ENCODE assay signal across 8 mouse cellular contexts in genomic region chr11:102697338-102698017, GRCm38 (mm10). TPM values are rescaled to one million over a fixed set of nuclear protein-coding genes. Genes with fewer than 3 reads are reported as not detected.
DNase-seq lines count a peak whose midpoint lies in the region; ATAC-seq and TF ChIP-seq lines count a peak whose summit lies in the region.

Gene Ccdc43 (minus strand): TSS chr11:102697782.

- no peak for TF ChIP-seq CTCF in embryonic fibroblast, embryonic 13.5 days (IDR thresholded peaks at IDR 0.05; ENCODE audit: borderline replicate concordance, insufficient read depth, low read length)
- TF ChIP-seq CTCF in spleen, adult 2 months (IDR thresholded peaks at IDR 0.05; ENCODE audit: extremely low read depth, insufficient read depth, insufficient read length, insufficient replicate concordance) = no peak

- DNase-seq in B cell, adult 2 months = peak; percentile 94 to 95
- peak; percentile 90 for DNase-seq in brain, adult 2 months (ENCODE audit: low read depth, low spot score)
- DNase-seq in heart, embryonic 10.5 days (ENCODE audit: low spot score) = peak; percentile 94
- peak; percentile 71 for DNase-seq in limb, embryonic 14.5 days (ENCODE audit: low spot score)
- peak; percentile 57 to 86 for DNase-seq in spleen, adult 2 months (ENCODE audit: low read depth in 1 of 2, low spot score in 2 of 2)

- peak within 1 kb of the TSS; percentile 84 for H3K4me2 ChIP-seq in kidney, embryonic 14.5 days (replicated peaks; ENCODE audit: low read depth, low read length)
- H3K4me2 ChIP-seq in limb, embryonic 14.5 days (replicated peaks; ENCODE audit: low read depth, low read length, severe bottlenecking) = peak within 1 kb of the TSS; percentile 67
- H3K4me2 ChIP-seq in midbrain, embryonic 16.5 days (ENCODE audit: low read length) = peak within 1 kb of the TSS; percentile 69

- H3K9ac ChIP-seq in kidney, embryonic 14.5 days (ENCODE audit: low read depth, low read length) = peak within 1 kb of the TSS; percentile 84
- peak within 1 kb of the TSS; percentile 79 for H3K9ac ChIP-seq in limb, embryonic 14.5 days (ENCODE audit: low read depth, low read length, severe bottlenecking)
- H3K9ac ChIP-seq in midbrain, embryonic 16.5 days (ENCODE audit: low read depth, low read length) = peak within 1 kb of the TSS; percentile 87

- no peaks in the 10 kb centered on the region for H3K27me3 ChIP-seq in heart, embryonic 10.5 days (ENCODE audit: insufficient read depth, poor library complexity, severe bottlenecking)
- no peaks in the 10 kb centered on the region for H3K27me3 ChIP-seq in kidney, embryonic 14.5 days (ENCODE audit: control insufficient read depth, insufficient read depth, low read length)
- no peaks in the 10 kb centered on the region for H3K27me3 ChIP-seq in limb, embryonic 14.5 days (ENCODE audit: control insufficient read depth, insufficient read depth, low read length)
- H3K27me3 ChIP-seq in midbrain, embryonic 16.5 days (ENCODE audit: control insufficient read depth, insufficient read depth, low read depth, low read length) = no peaks in the 10 kb centered on the region
- no peaks in the 10 kb centered on the region for H3K27me3 ChIP-seq in spleen, adult 2 months (ENCODE audit: control insufficient read depth, insufficient read depth, low read length)

- TF ChIP-seq POLR2A in embryonic fibroblast, embryonic 13.5 days (IDR thresholded peaks at IDR 0.05; ENCODE audit: low read depth, low read length) = peak; percentile 93
- peak; percentile 93 for TF ChIP-seq POLR2A in limb, embryonic 14.5 days (IDR thresholded peaks at IDR 0.05; ENCODE audit: borderline replicate concordance, extremely low read depth, insufficient read depth, insufficient read length)
- peak; percentile 71 for TF ChIP-seq POLR2A in spleen, adult 2 months (IDR thresholded peaks at IDR 0.05; ENCODE audit: low read depth, low read length)

- peak within 1 kb of the TSS; percentile 92 for H3K4me3 ChIP-seq in embryonic fibroblast, embryonic 13.5 days (ENCODE audit: insufficient read depth, low read length)
- peak within 1 kb of the TSS; percentile 92 for H3K4me3 ChIP-seq in heart, embryonic 10.5 days
- H3K4me3 ChIP-seq in kidney, embryonic 14.5 days (ENCODE audit: low read length) = peak within 1 kb of the TSS; percentile 90
- H3K4me3 ChIP-seq in limb, embryonic 14.5 days (replicated peaks; ENCODE audit: low read length) = peak within 1 kb of the TSS; percentile 72
- peak within 1 kb of the TSS; percentile 69 for H3K4me3 ChIP-seq in midbrain, embryonic 16.5 days (ENCODE audit: low read depth, low read length)
- H3K4me3 ChIP-seq in spleen, adult 2 months (ENCODE audit: extremely low read depth, insufficient read depth, insufficient read length) = peak within 1 kb of the TSS; percentile 82

- WGBS in heart, embryonic 10.5 days = under 1% methylated on average over 49 of the region's 49 CpGs
- under 1% methylated on average over 49 of the region's 49 CpGs for WGBS in kidney, embryonic 14.5 days
- under 1% methylated on average over 49 of the region's 49 CpGs for WGBS in limb, embryonic 14.5 days
- under 1% methylated on average over 49 of the region's 49 CpGs for WGBS in midbrain, embryonic 16.5 days
- under 1% methylated on average over 49 of the region's 49 CpGs for WGBS in spleen, adult 2 months

- peaks cover 4% of the 10 kb centered on the region; the same call in 1 of the 2 replicates for H3K4me1 ChIP-seq in embryonic fibroblast, embryonic 13.5 days (ENCODE audit: control insufficient read depth, insufficient read depth, low read length)
- H3K4me1 ChIP-seq in heart, embryonic 10.5 days = peaks cover 15% of the 10 kb centered on the region
- H3K4me1 ChIP-seq in kidney, embryonic 14.5 days (ENCODE audit: control insufficient read depth, insufficient read depth, low read length) = peaks cover 7% of the 10 kb centered on the region
- H3K4me1 ChIP-seq in limb, embryonic 14.5 days (ENCODE audit: control insufficient read depth, insufficient read depth, low read length) = peaks cover 6% of the 10 kb centered on the region; the same call in 1 of the 2 replicates
- peaks cover 18% of the 10 kb centered on the region for H3K4me1 ChIP-seq in midbrain, embryonic 16.5 days (ENCODE audit: control insufficient read depth, insufficient read depth, low read length)
- H3K4me1 ChIP-seq in spleen, adult 2 months (ENCODE audit: control insufficient read depth, insufficient read depth, insufficient read length) = peaks cover 3% of the 10 kb centered on the region; the same call in 1 of the 2 replicates

- peak; percentile 97 for ATAC-seq in kidney, embryonic 14.5 days (ENCODE audit: low FRiP score, low TSS enrichment)
- peak; percentile 96 for ATAC-seq in limb, embryonic 14.5 days (ENCODE audit: low FRiP score, low read depth)
- peak; percentile 99 for ATAC-seq in midbrain, embryonic 16.5 days

- H3K9me3 ChIP-seq in heart, embryonic 10.5 days = no peaks in the 10 kb centered on the region
- no peaks in the 10 kb centered on the region for H3K9me3 ChIP-seq in kidney, embryonic 14.5 days (ENCODE audit: control insufficient read depth, low read length)
- H3K9me3 ChIP-seq in limb, embryonic 14.5 days (ENCODE audit: control insufficient read depth, low read length) = no peaks in the 10 kb centered on the region
- H3K9me3 ChIP-seq in midbrain, embryonic 16.5 days (replicated peaks; ENCODE audit: control insufficient read depth, low read length, poor library complexity, severe bottlenecking) = no peaks in the 10 kb centered on the region

- H3K36me3 ChIP-seq in heart, embryonic 10.5 days = peaks cover 17% of the 10 kb centered on the region
- 0 out of 2 replicates have a peak, but pooled peaks cover 4% of the 10 kb centered on the region for H3K36me3 ChIP-seq in kidney, embryonic 14.5 days (ENCODE audit: control insufficient read depth, insufficient read depth, low read length)
- peaks cover 4% of the 10 kb centered on the region for H3K36me3 ChIP-seq in limb, embryonic 14.5 days (ENCODE audit: control insufficient read depth, insufficient read depth, low read length)
- no peaks in the 10 kb centered on the region for H3K36me3 ChIP-seq in midbrain, embryonic 16.5 days (ENCODE audit: control insufficient read depth, insufficient read depth, low read length)
- H3K36me3 ChIP-seq in spleen, adult 2 months (ENCODE audit: control insufficient read depth, insufficient read depth, low read length) = no peaks in the 10 kb centered on the region

- no peak within 1 kb of the TSS for H3K27ac ChIP-seq in embryonic fibroblast, embryonic 13.5 days (ENCODE audit: insufficient read depth, low read length)
- H3K27ac ChIP-seq in heart, embryonic 10.5 days = peak within 1 kb of the TSS; percentile 94
- peak within 1 kb of the TSS; percentile 37; the same call in 1 of the 2 replicates for H3K27ac ChIP-seq in kidney, embryonic 14.5 days (ENCODE audit: low read depth, low read length)
- peak within 1 kb of the TSS; percentile 27; the same call in 1 of the 2 replicates for H3K27ac ChIP-seq in limb, embryonic 14.5 days (replicated peaks; ENCODE audit: low read depth, low read length)
- peak within 1 kb of the TSS; percentile 84 for H3K27ac ChIP-seq in midbrain, embryonic 16.5 days (ENCODE audit: low read length)
- no peak within 1 kb of the TSS for H3K27ac ChIP-seq in spleen, adult 2 months (ENCODE audit: insufficient read depth, low read length)

RNA-seq across cellular contexts. Expression of gene Ccdc43, which starts in this region (rescaled TPM):
- polyA plus RNA-seq in embryonic fibroblast, embryonic 13.5 days (2011; ENCODE audit: insufficient read length, low read depth, missing spikeins) = 25.6 and 26.4 TPM in 2 replicates
- 49.4 and 49.9 TPM in 2 replicates for polyA plus RNA-seq in heart, embryonic 10.5 days (2016; fragmentation: Nextera tagmentation; extraction: Ambion mirVana)
- 52.7 and 55.4 TPM in 2 replicates for polyA plus RNA-seq in kidney, embryonic 14.5 days (2014; fragmentation: Nextera tagmentation; extraction: Ambion mirVana)
- polyA plus RNA-seq in limb, embryonic 14.5 days (2012; rRNA removed) = 18.6 and 23.6 TPM in 2 replicates
- 36.6 and 38.1 TPM in 2 replicates for polyA plus RNA-seq in limb, embryonic 14.5 days (2014; fragmentation: Nextera tagmentation; extraction: Ambion mirVana)
- 43.1 and 46.3 TPM in 2 replicates for polyA plus RNA-seq in midbrain, embryonic 16.5 days (2015; fragmentation: Nextera tagmentation; extraction: Ambion mirVana)
- 2.6 and 3.2 TPM in 2 replicates for polyA plus RNA-seq in spleen, adult 2 months (2012; rRNA removed)

Comparison
In these comparisons a context has a peak if more than half of its experiments do, and no peak if none do; other contexts are left out.
1. H3K27ac ChIP-seq: peak in heart, embryonic 10.5 days (single experiment), kidney, embryonic 14.5 days (single experiment), limb, embryonic 14.5 days (single experiment) and midbrain, embryonic 16.5 days (single experiment); none in embryonic fibroblast, embryonic 13.5 days (single experiment) and spleen, adult 2 months (single experiment).
2. Peak in every context shown above with its lines, with median percentiles within 50 percentile points of each other: DNase-seq, H3K4me3 ChIP-seq, POLR2A ChIP-seq, ATAC-seq, H3K4me2 ChIP-seq and H3K9ac ChIP-seq.